Mouse (Mus musculus) urinary bladder, postnatal 36 days (tissue): ENCODE results near the gene Socs3.

Source experiments
- DNase-seq, 2 experiments: peaks; one replicate each; pipeline ENCODE4 v3.0.0; 2022; ENCODE audit warnings: low spot score in 2 of 2, mixed read lengths in 1 of 2

Gene Socs3

DNA sequence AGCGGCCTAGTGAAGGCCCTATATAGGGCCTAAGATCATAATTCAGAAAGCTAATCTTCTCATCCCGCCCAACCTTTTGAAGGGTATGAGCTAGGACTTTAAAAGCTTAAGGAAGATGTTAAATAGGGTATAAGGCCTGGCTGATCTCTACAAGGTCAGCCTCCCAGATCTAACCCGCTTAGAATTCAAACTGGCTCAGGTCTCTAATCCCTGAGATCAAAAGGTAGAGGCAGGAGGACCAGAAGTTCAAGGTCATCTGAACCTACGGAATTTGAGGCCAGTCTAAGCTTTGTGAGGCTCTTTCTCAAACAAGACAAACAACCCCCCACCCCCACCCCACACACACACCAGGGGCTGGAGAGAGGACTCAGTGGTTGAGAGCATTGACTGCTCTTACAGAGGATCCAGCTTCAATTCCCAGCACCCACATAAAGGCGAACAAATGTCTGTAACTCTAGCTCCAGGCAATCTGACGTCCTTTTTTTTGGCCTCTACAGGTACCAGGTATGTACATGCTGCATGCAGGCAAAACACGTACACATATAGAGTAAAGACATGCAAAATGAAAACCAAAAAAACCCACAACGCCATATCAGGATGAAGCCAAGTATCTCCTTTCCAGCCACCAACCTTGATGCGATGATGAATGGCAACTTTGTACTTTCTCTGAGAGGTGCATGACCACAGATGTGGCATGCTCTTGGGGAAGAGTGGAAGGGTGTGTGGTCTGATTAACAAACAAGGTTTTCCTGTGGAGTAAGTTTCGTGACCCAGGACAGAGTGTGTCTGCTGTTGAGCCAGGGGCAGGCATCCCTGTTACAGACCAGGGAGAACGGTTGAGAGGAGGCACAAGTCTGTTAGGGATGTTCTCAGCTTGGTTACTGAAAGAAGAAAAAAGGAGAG is 3.1 kb upstream of the Socs3 start:
- DNase-seq, result no peak

- no peak for DNase-seq
Observed at GRCm38 (mm10) chr11:117971646-117972242, 1.9 kb upstream of the Socs3 start.

GRCm38 (mm10) chr11:117971100-117971499 is 1.3 kb upstream of the Socs3 start:
- no peak for DNase-seq

GRCm38 (mm10) chr11:117969100-117969944 is 525 bp downstream of the Socs3 start:
- DNase-seq, result peak; percentile 94 to 98

DNA sequence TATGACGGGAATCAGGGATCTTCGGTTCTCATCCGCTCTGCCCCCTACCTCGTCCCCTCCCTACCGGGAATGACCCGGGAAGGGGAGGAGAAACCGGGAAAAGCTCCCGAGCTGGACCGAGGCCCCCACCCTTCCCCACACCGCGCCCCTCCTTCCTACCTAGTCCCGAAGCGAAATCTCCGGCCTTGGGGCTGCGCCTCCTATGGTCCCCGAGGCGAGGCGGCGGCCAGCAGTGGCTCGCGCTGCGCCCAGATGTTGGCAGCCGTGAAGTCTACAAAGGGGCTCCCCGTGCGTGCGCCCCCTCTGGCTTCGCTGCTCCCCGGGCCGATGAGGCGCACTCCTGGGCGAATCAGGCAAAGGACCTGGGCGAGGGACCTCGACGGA is 1.1 kb downstream of the Socs3 start:
- DNase-seq, result no peak

- no peak for DNase-seq
Observed at GRCm38 (mm10) chr11:117968016-117968671, 1.7 kb downstream of the Socs3 start.

- no peak for DNase-seq
Observed at GRCm38 (mm10) chr11:117967249-117968015, 2.4 kb downstream of the Socs3 start.

- DNase-seq, result no peak
Observed at GRCm38 (mm10) chr11:117966506-117967100, 3.2 kb downstream of the Socs3 start.

DNA sequence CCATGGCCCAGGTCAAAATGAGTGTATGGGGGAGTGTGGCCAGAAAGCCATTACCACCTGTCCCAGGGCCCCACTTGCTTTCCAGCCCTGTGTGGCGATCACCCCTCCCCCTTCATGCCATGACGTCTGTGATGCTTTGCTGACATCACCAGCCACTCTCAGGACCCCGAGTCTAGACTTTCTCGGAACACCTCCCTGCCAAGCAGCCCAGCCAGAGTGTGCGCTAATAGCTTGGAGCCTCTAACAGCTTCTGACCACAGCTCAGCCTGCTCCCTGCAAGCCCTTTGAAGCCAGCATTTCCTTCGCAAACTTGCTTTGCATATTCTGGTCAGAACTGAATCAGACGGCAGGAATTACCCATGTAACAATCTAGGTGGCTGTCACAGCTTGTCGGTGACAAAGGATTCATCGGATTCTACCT is 4.3 kb downstream of the Socs3 start:
- no peak for DNase-seq

DNA sequence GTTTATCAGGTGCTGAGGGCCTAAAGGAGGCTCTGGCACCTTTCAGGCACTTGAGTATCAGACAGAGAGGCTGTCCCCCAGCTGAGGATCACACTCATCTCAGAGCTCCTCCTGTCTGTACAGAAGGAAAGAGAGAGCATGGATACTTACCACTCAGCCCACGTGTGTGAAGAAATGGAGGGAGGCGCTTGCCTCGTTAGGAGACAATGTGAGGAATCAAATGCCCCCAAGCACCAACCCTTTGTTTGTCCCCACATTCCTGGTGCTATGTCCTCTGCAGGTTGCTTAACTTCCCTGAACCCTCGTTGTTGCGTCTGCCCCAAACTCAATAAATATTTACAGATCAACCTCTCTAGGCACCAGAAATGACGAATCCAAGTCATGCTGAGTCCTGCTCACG is 4.8 kb downstream of the Socs3 start:
- no peak for DNase-seq

DNA sequence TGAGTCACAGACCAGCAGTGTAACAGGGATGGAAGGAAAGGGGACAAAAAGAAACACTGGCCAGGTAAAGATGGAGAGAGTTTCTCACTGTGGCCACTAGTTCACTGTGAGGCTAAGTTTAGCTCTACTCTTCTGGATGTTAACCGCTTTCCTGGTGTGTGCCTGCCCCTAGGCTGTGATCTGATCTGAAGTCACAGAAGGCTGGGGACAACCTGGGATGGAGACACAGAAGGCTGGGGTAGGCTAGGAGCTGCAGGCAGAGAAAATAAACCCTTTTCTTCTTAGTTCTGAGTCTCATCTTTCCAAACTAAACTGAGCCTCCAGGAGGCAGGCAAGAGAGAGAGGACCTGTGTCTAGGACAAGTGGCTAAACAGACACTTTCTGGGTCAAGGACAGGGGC is 5.6 kb downstream of the Socs3 start:
- no peak for DNase-seq

DNA sequence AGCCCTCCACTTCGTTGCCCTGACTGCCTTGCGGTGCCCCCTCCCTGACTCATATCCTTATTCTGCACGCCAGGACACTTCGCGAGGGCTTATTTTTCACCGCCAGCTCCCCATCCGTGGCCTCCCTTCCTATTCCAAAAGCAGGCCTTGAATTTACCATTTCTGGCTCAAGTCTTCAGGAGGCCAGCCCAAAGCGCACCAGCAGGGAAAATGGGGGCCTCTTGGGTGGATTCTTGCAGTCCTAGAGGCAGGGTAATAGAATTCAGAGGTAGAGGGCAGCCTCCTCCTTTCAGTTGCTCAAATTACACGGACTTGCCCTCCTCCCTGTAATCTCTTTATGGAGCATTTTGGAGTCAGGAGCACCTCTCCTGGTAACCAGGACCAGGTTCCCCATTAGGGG is 6.0 kb downstream of the Socs3 start:
- no peak for DNase-seq

DNA sequence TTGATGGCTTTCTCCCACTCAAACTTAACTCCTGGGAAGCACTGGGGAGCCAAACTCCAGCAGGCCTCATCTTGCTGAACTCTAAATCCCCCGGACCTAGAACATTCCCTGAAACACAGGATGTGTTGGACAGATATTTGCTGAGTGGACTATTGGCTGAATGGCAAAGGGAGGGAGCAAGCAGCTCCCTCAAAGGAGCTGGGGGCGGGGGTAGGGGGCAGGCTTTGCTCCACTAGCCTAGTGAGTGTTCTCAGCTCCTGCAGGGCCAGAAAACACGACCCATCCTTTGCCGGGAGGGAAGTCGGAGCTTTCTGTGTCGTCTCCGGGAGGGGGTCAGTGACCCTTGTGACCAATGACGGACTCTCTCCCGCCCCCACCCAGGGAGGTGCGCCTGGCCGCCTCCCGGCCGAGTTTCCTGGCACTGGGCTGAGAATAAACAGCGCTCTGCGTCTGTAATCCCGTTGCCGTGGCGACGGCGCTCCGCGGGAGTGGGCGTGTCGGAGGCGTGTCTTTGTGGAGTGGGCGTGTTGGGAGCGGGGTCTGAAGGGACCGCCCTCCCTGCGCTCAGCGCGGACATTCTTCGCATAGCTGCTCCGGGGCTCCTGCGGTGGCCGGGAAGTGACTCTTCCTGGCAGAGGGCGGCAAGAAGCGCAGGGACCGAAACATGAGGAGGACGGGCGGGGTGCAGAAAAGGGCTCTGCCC is 6.6 kb downstream of the Socs3 start:
- DNase-seq, result peak; percentile 99

DNA sequence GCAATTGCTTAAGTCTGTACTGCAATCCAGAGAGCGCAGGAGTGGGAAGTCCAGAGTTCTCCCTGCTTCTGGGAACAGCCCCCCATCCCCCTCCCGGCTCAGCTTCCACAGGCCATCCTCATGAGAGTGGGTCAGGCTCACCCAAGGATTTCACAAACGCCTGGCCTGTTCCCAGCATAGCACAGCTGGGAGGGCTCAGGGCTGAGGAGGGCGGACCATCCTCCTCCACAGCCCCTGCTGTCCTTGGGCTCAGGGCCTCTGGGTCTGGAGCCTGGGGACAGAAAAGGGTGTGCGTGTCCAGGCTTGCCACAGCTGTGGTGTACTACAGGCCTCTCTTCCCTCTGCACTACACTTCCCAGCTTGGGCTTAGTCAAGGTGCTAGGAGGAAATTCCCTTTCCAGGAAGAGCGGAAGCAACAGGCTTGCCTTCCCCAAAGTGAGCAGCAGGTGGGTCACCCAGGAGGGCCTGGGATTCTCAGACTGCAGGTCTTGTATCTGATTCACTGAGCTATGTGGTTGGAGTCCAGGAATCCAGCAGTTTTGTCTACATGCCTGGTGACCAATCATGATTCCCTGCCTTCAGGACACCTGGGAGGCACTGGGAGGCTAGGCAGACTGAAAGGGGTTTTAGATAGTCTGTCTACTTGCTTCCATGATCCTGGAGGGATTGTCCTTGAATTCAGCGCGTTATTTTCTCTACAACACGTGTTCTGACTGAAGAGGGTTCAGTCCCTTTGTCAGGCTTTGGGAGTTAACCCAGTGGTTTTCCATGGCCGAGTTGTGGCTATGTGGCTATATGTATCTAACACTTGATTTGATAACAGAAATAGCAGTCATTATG is 7.4 kb downstream of the Socs3 start:
- peak; percentile 79 to 90 for DNase-seq

DNA sequence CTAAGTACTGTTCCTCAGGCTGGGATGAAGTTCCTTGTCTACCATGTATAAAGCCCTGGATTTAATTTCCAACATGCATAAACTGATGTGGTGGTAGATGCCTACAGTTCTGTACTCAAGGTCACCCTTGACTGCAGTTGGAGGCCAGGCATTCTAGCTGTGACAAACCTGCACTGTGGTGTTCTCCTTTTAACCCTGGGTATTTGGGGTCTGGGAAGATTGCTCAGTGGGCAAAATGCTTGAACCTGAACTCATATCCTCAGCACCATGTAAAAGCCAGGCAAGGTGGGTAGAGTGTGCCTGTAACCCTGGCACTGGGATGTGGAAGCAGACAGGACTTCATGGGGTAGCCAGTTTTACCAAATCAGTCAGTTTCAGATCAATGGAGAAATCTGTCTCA is 9.2 kb downstream of the Socs3 start:
- no peak for DNase-seq

DNA sequence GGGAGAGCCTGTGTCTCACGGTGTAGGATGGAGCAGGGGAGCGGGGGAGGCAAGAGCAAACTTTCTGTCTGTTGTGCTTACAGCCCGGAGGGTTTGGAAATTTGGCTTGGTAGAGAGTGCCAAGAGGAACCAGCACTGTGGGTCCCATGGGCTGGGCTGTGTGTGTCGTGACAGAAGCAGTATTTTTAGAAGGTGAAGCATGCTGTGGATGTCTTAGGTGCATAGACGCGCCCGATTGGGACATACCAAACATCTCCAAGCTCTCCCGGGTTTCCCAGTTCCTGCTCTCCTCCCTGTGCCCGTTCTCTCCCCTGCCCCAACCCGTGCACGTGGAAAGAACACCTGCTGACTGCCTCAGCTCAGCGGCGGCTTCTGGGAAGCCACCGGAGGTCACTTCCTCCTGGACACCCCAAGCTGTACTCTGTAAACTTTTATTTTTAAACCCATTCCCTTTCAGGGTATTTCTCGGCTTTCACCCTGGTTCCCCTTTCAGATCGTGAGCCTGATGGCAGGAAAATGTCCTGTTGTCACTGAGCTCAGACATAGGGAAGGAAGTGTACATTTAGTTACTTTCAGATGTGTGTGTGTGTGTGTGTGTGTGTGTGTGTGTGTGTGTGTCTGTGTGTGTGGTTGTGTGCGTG is 10.0 kb downstream of the Socs3 start:
- no peak for DNase-seq

DNA sequence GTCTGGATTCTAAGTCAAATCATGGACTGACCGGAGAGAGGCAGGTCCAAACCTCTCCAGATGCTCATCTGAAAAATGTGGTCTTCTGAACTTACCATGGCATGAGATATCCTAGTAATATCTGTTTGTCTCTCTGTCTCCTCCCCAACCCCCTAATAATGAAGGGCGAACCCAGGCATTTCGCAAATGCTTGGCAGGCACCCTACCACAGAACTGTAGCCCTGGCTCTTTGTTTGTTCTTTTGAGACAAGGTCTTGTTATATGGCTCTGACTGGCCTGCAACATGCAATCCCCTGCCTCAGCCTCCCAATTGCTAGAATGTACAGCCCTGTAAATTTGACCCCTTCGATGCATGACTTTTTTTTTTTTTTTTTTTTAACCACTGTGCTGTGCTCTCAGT is 10.7 kb downstream of the Socs3 start:
- DNase-seq, result no peak

GRCm38 (mm10) chr11:117958197-117958596 is 11.7 kb downstream of the Socs3 start:
- no peak for DNase-seq

DNA sequence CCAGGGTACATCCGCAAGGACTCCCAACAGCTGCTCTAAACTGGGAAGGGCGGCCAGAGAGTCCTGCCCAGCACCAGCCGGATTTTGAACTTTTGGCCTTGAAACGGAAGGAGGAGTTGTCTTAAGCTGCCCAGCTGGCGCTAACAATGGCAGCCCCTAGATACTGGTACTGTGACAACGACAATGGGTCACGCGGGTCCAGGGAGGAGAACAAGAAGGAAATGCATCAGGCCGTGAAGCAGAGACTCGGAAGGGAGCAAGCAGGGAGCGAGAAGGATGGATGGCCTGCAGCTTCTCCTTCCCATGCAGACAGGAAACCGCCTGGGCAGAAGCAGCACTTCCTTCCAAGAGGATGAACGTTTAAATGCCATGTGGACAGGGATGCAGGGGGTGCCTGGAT is 14.2 kb downstream of the Socs3 start:
- DNase-seq, result no peak
